Mouse (Mus musculus) CH12.LX (cell line): Measurements from ENCODE around the gene Ccdc182.

Experiments
- CTCF ChIP-seq, 2 experiments: IDR thresholded peaks in 1 of 2; conservative IDR thresholded peaks in 1 of 2; 2 replicates each; pipeline ENCODE4 v1.5.1; 2011 to 2012; ENCODE audit warnings: low read depth in 2 of 2, low read length in 2 of 2, improper control_type of control experiment in 1 of 2, inconsistent platforms in 1 of 2, mild to moderate bottlenecking in 1 of 2, moderate library complexity in 1 of 2
- ZMIZ1 ChIP-seq: IDR thresholded peaks from 2 replicates; pipeline ENCODE4 v1.6.1; 2012; ENCODE audit warnings: low read depth, mild to moderate bottlenecking, inconsistent platforms, low read length, improper control_type of control experiment

- TF ChIP-seq CTCF (conservative IDR thresholded peaks at IDR 0.05 in 1 of 2, IDR thresholded peaks at IDR 0.05 in 1 of 2; ENCODE audit: low read depth in 2 of 2, low read length in 2 of 2) (no peak), ZMIZ1 (no peak)
These were observed 27.5 kb upstream of the Ccdc182 start for GRCm38 (mm10) chr11:88266311-88266710.
